Comparison of ENCODE assay signal across 8 mouse cellular contexts in the genomic region with DNA sequence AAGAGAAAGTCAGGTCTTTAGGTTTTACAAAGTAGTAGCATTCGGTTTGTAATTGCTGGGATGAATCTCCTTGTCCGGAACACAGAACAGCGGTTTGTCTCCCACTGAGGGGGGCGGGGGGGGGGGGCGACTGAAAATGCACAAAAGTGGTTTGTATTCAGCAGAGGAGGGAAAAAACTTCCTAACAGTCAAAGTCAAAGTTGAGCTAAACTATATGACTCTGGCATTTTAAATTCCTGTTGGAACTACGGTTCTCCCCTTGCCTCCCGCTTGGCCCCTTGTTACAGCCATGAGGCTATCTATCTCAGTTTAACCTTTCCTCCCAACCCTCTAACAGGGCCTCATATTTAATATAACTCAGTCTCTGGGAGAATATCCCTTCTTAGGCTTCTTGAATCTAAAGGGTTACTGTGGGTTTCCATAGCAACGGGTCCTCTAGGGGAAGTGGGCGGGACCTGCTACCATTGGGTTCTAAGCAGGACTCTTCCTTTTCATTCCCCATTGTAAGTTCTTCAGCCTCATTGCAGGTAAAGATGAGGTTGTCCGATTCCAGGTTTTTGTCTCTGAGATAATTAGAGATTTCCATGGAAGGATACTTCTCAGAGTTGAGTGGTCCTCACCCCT. TPM values are rescaled to one million over a fixed set of nuclear protein-coding genes. Genes with fewer than 3 reads are reported as not detected.
DNase-seq lines count a peak whose midpoint lies in the region; ATAC-seq lines count a peak whose summit lies in the region.

No protein-coding gene starts in this region.

- peak overlapping the region; percentile 96; the same call in 1 of the 2 replicates for H3K9ac ChIP-seq in embryonic facial prominence, embryonic 15.5 days
- peak overlapping the region; percentile 90 for H3K9ac ChIP-seq in limb, embryonic 13.5 days
- peak overlapping the region; percentile 91 for H3K9ac ChIP-seq in midbrain, embryonic 13.5 days (replicated peaks)

- H3K27me3 ChIP-seq in embryonic facial prominence, embryonic 15.5 days: no peaks in the 10 kb centered on the region
- no peaks in the 10 kb centered on the region for H3K27me3 ChIP-seq in hindbrain, embryonic 10.5 days (ENCODE audit: insufficient read depth, poor library complexity, severe bottlenecking)
- no peaks in the 10 kb centered on the region for H3K27me3 ChIP-seq in limb, embryonic 13.5 days
- no peaks in the 10 kb centered on the region for H3K27me3 ChIP-seq in midbrain, embryonic 13.5 days

- peak overlapping the region; percentile 60 for H3K4me2 ChIP-seq in embryonic facial prominence, embryonic 15.5 days (replicated peaks)
- H3K4me2 ChIP-seq in limb, embryonic 13.5 days (replicated peaks): peak overlapping the region; percentile 77
- H3K4me2 ChIP-seq in midbrain, embryonic 13.5 days (replicated peaks): peak overlapping the region; percentile 79

- WGBS in embryonic facial prominence, embryonic 15.5 days: 2% methylated on average over 10 of the region's 10 CpGs
- WGBS in hindbrain, embryonic 10.5 days: under 1% methylated on average over 10 of the region's 10 CpGs
- WGBS in limb, embryonic 13.5 days: 2% methylated on average over 10 of the region's 10 CpGs
- 0% methylated on average over 10 of the region's 10 CpGs for WGBS in midbrain, embryonic 13.5 days

- peaks cover 27% of the 10 kb centered on the region for H3K4me1 ChIP-seq in embryonic facial prominence, embryonic 15.5 days
- H3K4me1 ChIP-seq in hindbrain, embryonic 10.5 days (replicated peaks): peaks cover 30% of the 10 kb centered on the region
- H3K4me1 ChIP-seq in limb, embryonic 13.5 days: peaks cover 35% of the 10 kb centered on the region
- H3K4me1 ChIP-seq in midbrain, embryonic 13.5 days (replicated peaks): peaks cover 29% of the 10 kb centered on the region

- no peaks in the 10 kb centered on the region for H3K36me3 ChIP-seq in embryonic facial prominence, embryonic 15.5 days
- no peaks in the 10 kb centered on the region for H3K36me3 ChIP-seq in hindbrain, embryonic 10.5 days
- no peaks in the 10 kb centered on the region for H3K36me3 ChIP-seq in limb, embryonic 13.5 days
- no peaks in the 10 kb centered on the region for H3K36me3 ChIP-seq in midbrain, embryonic 13.5 days

- H3K9me3 ChIP-seq in embryonic facial prominence, embryonic 15.5 days (replicated peaks): no peaks in the 10 kb centered on the region
- H3K9me3 ChIP-seq in hindbrain, embryonic 10.5 days: no peaks in the 10 kb centered on the region
- H3K9me3 ChIP-seq in limb, embryonic 13.5 days: no peaks in the 10 kb centered on the region
- no peaks in the 10 kb centered on the region for H3K9me3 ChIP-seq in midbrain, embryonic 13.5 days

- peak overlapping the region; percentile 94 for H3K4me3 ChIP-seq in embryonic facial prominence, embryonic 15.5 days (replicated peaks)
- peak overlapping the region; percentile 77 for H3K4me3 ChIP-seq in hindbrain, embryonic 10.5 days
- peak overlapping the region; percentile 90 for H3K4me3 ChIP-seq in limb, embryonic 13.5 days
- peak overlapping the region; percentile 93 for H3K4me3 ChIP-seq in midbrain, embryonic 13.5 days (replicated peaks)

- ATAC-seq in CD4-positive, CD25-positive, alpha-beta regulatory T cell, adult 4 months: no peak
- no peak for ATAC-seq in embryonic facial prominence, embryonic 15.5 days (ENCODE audit: insufficient number of reproducible peaks, low FRiP score, low TSS enrichment, low read depth)
- 0 out of 2 replicates have a peak, but pooled peaks have one; percentile 6 for ATAC-seq in limb, embryonic 13.5 days (ENCODE audit: low FRiP score, low read depth)
- ATAC-seq in midbrain, embryonic 13.5 days: peak; percentile 10

- DNase-seq in CD4-positive, CD25-positive, alpha-beta regulatory T cell, adult 2 months (ENCODE audit: low read depth, low spot score): peak; percentile 17
- DNase-seq in ZHBTc4 (ENCODE audit: low read depth, low spot score): peak; percentile 81
- DNase-seq in hindbrain, embryonic 10.5 days (ENCODE audit: low spot score): peak; percentile 62
- peak; percentile 23 to 57 for DNase-seq in thymus, postnatal 36 days

- peak overlapping the region; percentile 97; the same call in 1 of the 2 replicates for H3K27ac ChIP-seq in embryonic facial prominence, embryonic 15.5 days (replicated peaks)
- H3K27ac ChIP-seq in hindbrain, embryonic 10.5 days: peak overlapping the region; percentile 99
- H3K27ac ChIP-seq in limb, embryonic 13.5 days: peak overlapping the region; percentile 93
- H3K27ac ChIP-seq in midbrain, embryonic 13.5 days: no peak overlapping the region; the same call in 1 of the 2 replicates

RNA-seq across cellular contexts. Expression of a gene that starts 1.4 kb away (rescaled TPM):
- not detected for polyA plus RNA-seq in CD4-positive, CD25-positive, alpha-beta regulatory T cell, adult 4 months (2017; shearing (Covaris generic))
- 22.7 and 24.3 TPM in 2 replicates for polyA plus RNA-seq in embryonic facial prominence, embryonic 15.5 days (2015; fragmentation: Nextera tagmentation; extraction: Ambion mirVana)
- 13.8 and 18.3 TPM in 2 replicates for polyA plus RNA-seq in hindbrain, embryonic 10.5 days (2016; fragmentation: Nextera tagmentation; extraction: Ambion mirVana)
- polyA plus RNA-seq in limb, embryonic 13.5 days (2015; fragmentation: Nextera tagmentation; extraction: Ambion mirVana): 23.4 and 23.5 TPM in 2 replicates
- polyA plus RNA-seq in midbrain, embryonic 13.5 days (2015; fragmentation: Nextera tagmentation; extraction: Ambion mirVana): 29.2 and 31.6 TPM in 2 replicates

Comparison
In these comparisons a context has a peak if more than half of its experiments do, and no peak if none do; other contexts are left out.
1. DNase-seq: peak in every context shown above with its lines; median percentile 81 in ZHBTc4; 62 in hindbrain, embryonic 10.5 days; 40 in thymus, postnatal 36 days; 17 in CD4-positive, CD25-positive, alpha-beta regulatory T cell, adult 2 months.
2. ATAC-seq: peak in limb, embryonic 13.5 days (single experiment) and midbrain, embryonic 13.5 days (single experiment); none in CD4-positive, CD25-positive, alpha-beta regulatory T cell, adult 4 months (single experiment) and embryonic facial prominence, embryonic 15.5 days (single experiment).
3. RNA of a gene that starts 1.4 kb away (polyA plus RNA-seq): 29.2 to 31.6 TPM in midbrain, embryonic 13.5 days, 23.4 to 23.5 TPM in limb, embryonic 13.5 days, 22.7 to 24.3 TPM in embryonic facial prominence, embryonic 15.5 days and 13.8 to 18.3 TPM in hindbrain, embryonic 10.5 days; not detected in CD4-positive, CD25-positive, alpha-beta regulatory T cell, adult 4 months; every median in the first group is over 10 times any median in the second.
4. Peak in every context shown above with its lines, with median percentiles within 50 percentile points of each other: H3K4me2 ChIP-seq, H3K4me3 ChIP-seq and H3K9ac ChIP-seq.